Mouse (Mus musculus) hindbrain, embryonic 12.5 days (tissue): ENCODE data around the gene Aff3. TPM values are rescaled to one million over a fixed set of nuclear protein-coding genes. Genes with fewer than 3 reads are reported as not detected.

Source experiments
- ATAC-seq: fragments of 200-750 bp; cut with Nextera tagmentation; 2 replicates; pipeline ENCODE4 v1.8.0; 2017; ENCODE audit warnings: moderate TSS enrichment; ENCODE audit not compliant: low FRiP score
- H3K27ac ChIP-seq: fragments of 300-500 bp; sonication (generic); 2 replicates; pipeline ENCODE4 v1.5.1; 2016; ENCODE audit warnings: mild to moderate bottlenecking
- H3K27me3 ChIP-seq: fragments of 300-500 bp; sonication (generic); 2 replicates; pipeline ENCODE4 v1.6.1; 2016; ENCODE audit warnings: mild to moderate bottlenecking
- H3K36me3 ChIP-seq: fragments of 300-500 bp; sonication (generic); 2 replicates; pipeline ENCODE4 v1.6.1; 2016; ENCODE audit warnings: mild to moderate bottlenecking
- H3K4me1 ChIP-seq: fragments of 300-500 bp; sonication (generic); 2 replicates; pipeline ENCODE4 v1.6.1; 2016
- H3K4me2 ChIP-seq: fragments of 300-500 bp; sonication (generic); replicated peaks from 2 replicates; pipeline ENCODE4 v1.6.1; 2016; ENCODE audit warnings: mild to moderate bottlenecking
- H3K4me3 ChIP-seq: fragments of 300-500 bp; sonication (generic); 2 replicates; pipeline ENCODE4 v1.5.1; 2016; ENCODE audit warnings: mild to moderate bottlenecking
- H3K9ac ChIP-seq: fragments of 300-500 bp; sonication (generic); 2 replicates; pipeline ENCODE4 v1.6.1; 2016; ENCODE audit warnings: mild to moderate bottlenecking, moderate library complexity
- H3K9me3 ChIP-seq: fragments of 300-500 bp; sonication (generic); replicated peaks from 2 replicates; pipeline ENCODE4 v1.6.1; 2016; ENCODE audit warnings: mild to moderate bottlenecking
- WGBS: fragments of 180-500 bp; shearing (Covaris S2); methylation state at CpG from one replicate; pipeline ENCODE4 v1.1.7; 2016; 5-methylcytosine and 5-hydroxymethylcytosine counted together
- polyA plus RNA-seq: library from polyadenylated mRNA; unstranded; fragments of >200 nt; fragmentation: Nextera tagmentation; extraction: Ambion mirVana; gene quantifications from 2 replicates; pipeline ENCODE4 v1.2.1, GENCODE M21; 2016

Gene Aff3
- polyA plus RNA-seq, 1 experiment from 2014 or later, result 45.2 TPM

GRCm38 (mm10) chr1:38451367-38451766, 213.4 kb downstream of the Aff3 start:
- no peak overlapping the region for H3K9ac ChIP-seq
- H3K27ac ChIP-seq, result peak overlapping the region; percentile 56
- H3K9me3 ChIP-seq, result no peaks in the 10 kb centered on the region
- H3K27me3 ChIP-seq, result no peaks in the 10 kb centered on the region
- no peak overlapping the region for H3K4me3 ChIP-seq
- no peak for ATAC-seq
- WGBS, result 90% methylated on average over 6 of the region's 6 CpGs
- no peak overlapping the region for H3K4me2 ChIP-seq
- H3K4me1 ChIP-seq, result peaks cover 41% of the 10 kb centered on the region
- no peaks in the 10 kb centered on the region for H3K36me3 ChIP-seq

- H3K4me2 ChIP-seq, result no peak overlapping the region
- ATAC-seq, result peak; percentile 81
- no peaks in the 10 kb centered on the region for H3K27me3 ChIP-seq
- WGBS, result 73% methylated on average over 12 of the region's 12 CpGs
- H3K4me3 ChIP-seq, result no peak overlapping the region
- no peak overlapping the region for H3K9ac ChIP-seq
- H3K9me3 ChIP-seq, result no peaks in the 10 kb centered on the region
- H3K27ac ChIP-seq, result peak overlapping the region; percentile 56
- H3K36me3 ChIP-seq, result no peaks in the 10 kb centered on the region
- peaks cover 46% of the 10 kb centered on the region for H3K4me1 ChIP-seq
Measured at GRCm38 (mm10) chr1:38450677-38451076, 214.1 kb downstream of the Aff3 start.

- WGBS, result 78% methylated on average over 7 of the region's 7 CpGs
- Histone ChIP-seq H3K9me3 (no peaks in the 10 kb centered on the region), H3K36me3 (no peaks in the 10 kb centered on the region), H3K4me3 (no peak overlapping the region), H3K27me3 (no peaks in the 10 kb centered on the region), H3K4me2 (no peak overlapping the region), H3K4me1 (peaks cover 50% of the 10 kb centered on the region), H3K27ac (peak overlapping the region; percentile 56), H3K9ac (no peak overlapping the region)
- no peak for ATAC-seq
Measured at GRCm38 (mm10) chr1:38449816-38450478, 214.8 kb downstream of the Aff3 start.

- H3K36me3 ChIP-seq, result no peaks in the 10 kb centered on the region
- ATAC-seq, result no peak
- WGBS, result 63% methylated on average over 3 of the region's 3 CpGs
- no peaks in the 10 kb centered on the region for H3K27me3 ChIP-seq
- H3K4me1 ChIP-seq, result peaks cover 50% of the 10 kb centered on the region
- no peak overlapping the region for H3K4me3 ChIP-seq
- H3K4me2 ChIP-seq, result no peak overlapping the region
- peak overlapping the region; percentile 52; the same call in 1 of the 2 replicates for H3K27ac ChIP-seq
- no peaks in the 10 kb centered on the region for H3K9me3 ChIP-seq
- no peak overlapping the region for H3K9ac ChIP-seq
Measured at GRCm38 (mm10) chr1:38448854-38449253, 215.9 kb downstream of the Aff3 start.

- Histone ChIP-seq H3K36me3 (no peaks in the 10 kb centered on the region), H3K4me3 (no peak overlapping the region), H3K4me2 (no peak overlapping the region), H3K4me1 (peaks cover 63% of the 10 kb centered on the region), H3K9me3 (no peaks in the 10 kb centered on the region), H3K27me3 (no peaks in the 10 kb centered on the region), H3K27ac (no peak overlapping the region), H3K9ac (no peak overlapping the region)
- 91% methylated on average over 2 of the region's 2 CpGs for WGBS
- ATAC-seq, result no peak
Measured at GRCm38 (mm10) chr1:38447581-38447980, 217.2 kb downstream of the Aff3 start.

- H3K4me2 ChIP-seq, result no peak overlapping the region
- no peak overlapping the region for H3K9ac ChIP-seq
- WGBS, result 61% methylated on average over 12 of the region's 12 CpGs
- no peaks in the 10 kb centered on the region for H3K9me3 ChIP-seq
- H3K27ac ChIP-seq, result peak overlapping the region; percentile 67
- H3K27me3 ChIP-seq, result no peaks in the 10 kb centered on the region
- no peaks in the 10 kb centered on the region for H3K36me3 ChIP-seq
- no peak for ATAC-seq
- no peak overlapping the region for H3K4me3 ChIP-seq
- peaks cover 72% of the 10 kb centered on the region for H3K4me1 ChIP-seq
Measured at GRCm38 (mm10) chr1:38446152-38446820, 218.5 kb downstream of the Aff3 start.

- Histone ChIP-seq H3K36me3 (no peaks in the 10 kb centered on the region), H3K27ac (peak overlapping the region; percentile 32; the same call in 1 of the 2 replicates), H3K27me3 (no peaks in the 10 kb centered on the region), H3K4me2 (no peak overlapping the region), H3K4me1 (peaks cover 73% of the 10 kb centered on the region), H3K9me3 (no peaks in the 10 kb centered on the region), H3K9ac (no peak overlapping the region), H3K4me3 (no peak overlapping the region)
- no peak for ATAC-seq
- 77% methylated on average over 3 of the region's 3 CpGs for WGBS
Measured at GRCm38 (mm10) chr1:38442887-38443286, 221.9 kb downstream of the Aff3 start.

- 61% methylated on average over 9 of the region's 9 CpGs for WGBS
- Histone ChIP-seq H3K4me2 (no peak overlapping the region), H3K27me3 (no peaks in the 10 kb centered on the region), H3K4me1 (peaks cover 73% of the 10 kb centered on the region), H3K27ac (peak overlapping the region; percentile 64), H3K9me3 (no peaks in the 10 kb centered on the region), H3K4me3 (no peak overlapping the region), H3K9ac (no peak overlapping the region), H3K36me3 (no peaks in the 10 kb centered on the region)
- no peak for ATAC-seq
Measured at GRCm38 (mm10) chr1:38442479-38442878, 222.3 kb downstream of the Aff3 start.

- Histone ChIP-seq H3K36me3 (no peaks in the 10 kb centered on the region), H3K27me3 (no peaks in the 10 kb centered on the region), H3K9me3 (no peaks in the 10 kb centered on the region), H3K9ac (no peak overlapping the region), H3K4me3 (no peak overlapping the region), H3K4me1 (peaks cover 73% of the 10 kb centered on the region), H3K4me2 (no peak overlapping the region), H3K27ac (peak overlapping the region; percentile 64; the same call in 1 of the 2 replicates)
- ATAC-seq, result no peak
- 44% methylated on average over 2 of the region's 2 CpGs for WGBS
Measured at GRCm38 (mm10) chr1:38441800-38442199, 223.0 kb downstream of the Aff3 start.

GRCm38 (mm10) chr1:38440471-38440815, 224.3 kb downstream of the Aff3 start:
- H3K9ac ChIP-seq, result no peak overlapping the region
- no peak for ATAC-seq
- H3K27ac ChIP-seq, result peak overlapping the region; percentile 82
- no peaks in the 10 kb centered on the region for H3K36me3 ChIP-seq
- no peak overlapping the region; the same call in 1 of the 2 replicates for H3K4me2 ChIP-seq
- peaks cover 73% of the 10 kb centered on the region for H3K4me1 ChIP-seq
- H3K4me3 ChIP-seq, result no peak overlapping the region
- 56% methylated on average over 6 of the region's 6 CpGs for WGBS
- H3K9me3 ChIP-seq, result no peaks in the 10 kb centered on the region
- no peaks in the 10 kb centered on the region for H3K27me3 ChIP-seq

- ATAC-seq, result peak; percentile 61
- peak overlapping the region; percentile 9 for H3K4me2 ChIP-seq
Measured at GRCm38 (mm10) chr1:38439751-38440470, 224.8 kb downstream of the Aff3 start.

GRCm38 (mm10) chr1:38438447-38438846, 226.3 kb downstream of the Aff3 start:
- 16% methylated on average over 4 of the region's 4 CpGs for WGBS
- Histone ChIP-seq H3K9me3 (no peaks in the 10 kb centered on the region), H3K4me3 (no peak overlapping the region), H3K36me3 (no peaks in the 10 kb centered on the region), H3K4me1 (peaks cover 68% of the 10 kb centered on the region), H3K27me3 (no peaks in the 10 kb centered on the region), H3K27ac (peak overlapping the region; percentile 75), H3K9ac (no peak overlapping the region), H3K4me2 (no peak overlapping the region)
- peak; percentile 61 for ATAC-seq

More at GRCm38 (mm10) chr1:38439751-38440470, 224.8 kb downstream of the Aff3 start:
- no peak overlapping the region for H3K9ac ChIP-seq
- H3K27ac ChIP-seq, result peak overlapping the region; percentile 82
- no peaks in the 10 kb centered on the region for H3K27me3 ChIP-seq
- no peaks in the 10 kb centered on the region for H3K9me3 ChIP-seq
- no peak overlapping the region for H3K4me3 ChIP-seq
- no peaks in the 10 kb centered on the region for H3K36me3 ChIP-seq
- 31% methylated on average over 4 of the region's 4 CpGs for WGBS
- peaks cover 72% of the 10 kb centered on the region for H3K4me1 ChIP-seq
